Mouse (Mus musculus) liver, embryonic 13.5 days (tissue): ENCODE results near the gene Man1a2. TPM values are rescaled to one million over a fixed set of nuclear protein-coding genes. Genes with fewer than 3 reads are reported as not detected.

Source experiments
- ATAC-seq: fragments of 200-750 bp; cut with Nextera tagmentation; 2 replicates; pipeline ENCODE4 v1.8.0; 2017; ENCODE audit warnings: low read depth, mild to moderate bottlenecking, moderate number of reproducible peaks, moderate library complexity
- DNase-seq: peaks from one replicate; pipeline ENCODE4 v3.0.0; 2022
- H3K27ac ChIP-seq: fragments of 300-500 bp; sonication (generic); 2 replicates; pipeline ENCODE4 v1.5.1; 2015; ENCODE audit warnings: moderate library complexity, mild to moderate bottlenecking, inconsistent platforms
- H3K27me3 ChIP-seq: fragments of 300-500 bp; sonication (generic); 2 replicates; pipeline ENCODE4 v1.6.1; 2015; ENCODE audit warnings: mild to moderate bottlenecking, inconsistent platforms
- H3K36me3 ChIP-seq: fragments of 300-500 bp; sonication (generic); 2 replicates; pipeline ENCODE4 v1.6.1; 2015; ENCODE audit warnings: mild to moderate bottlenecking, inconsistent platforms
- H3K4me1 ChIP-seq: fragments of 300-500 bp; sonication (generic); replicated peaks from 2 replicates; pipeline ENCODE4 v1.6.1; 2015; ENCODE audit warnings: inconsistent platforms
- H3K4me2 ChIP-seq: fragments of 300-500 bp; sonication (generic); 2 replicates; pipeline ENCODE4 v1.6.1; 2015; ENCODE audit warnings: inconsistent platforms, mild to moderate bottlenecking, moderate library complexity
- H3K4me3 ChIP-seq: fragments of 300-500 bp; sonication (generic); replicated peaks from 2 replicates; pipeline ENCODE4 v1.5.1; 2015; ENCODE audit warnings: mild to moderate bottlenecking, inconsistent platforms
- H3K9ac ChIP-seq: fragments of 300-500 bp; sonication (generic); 2 replicates; pipeline ENCODE4 v1.6.1; 2015; ENCODE audit warnings: mild to moderate bottlenecking, inconsistent platforms
- H3K9me3 ChIP-seq: fragments of 300-500 bp; sonication (generic); replicated peaks from 2 replicates; pipeline ENCODE4 v1.6.1; 2016; ENCODE audit warnings: inconsistent platforms
- WGBS: fragments of 180-500 bp; shearing (Covaris S2); methylation state at CpG from one replicate; pipeline ENCODE4 v1.1.7; 2015; ENCODE audit not compliant: insufficient replicate concordance; 5-methylcytosine and 5-hydroxymethylcytosine counted together
- polyA plus RNA-seq: library from polyadenylated mRNA; unstranded; fragments of >200 nt; fragmentation: Nextera tagmentation; extraction: Ambion mirVana; gene quantifications from 2 replicates; pipeline ENCODE4 v1.2.1, GENCODE M21; 2015

Man1a2 gene
- polyA plus RNA-seq, 1 experiment from 2014 or later, result 39.3 TPM

DNA sequence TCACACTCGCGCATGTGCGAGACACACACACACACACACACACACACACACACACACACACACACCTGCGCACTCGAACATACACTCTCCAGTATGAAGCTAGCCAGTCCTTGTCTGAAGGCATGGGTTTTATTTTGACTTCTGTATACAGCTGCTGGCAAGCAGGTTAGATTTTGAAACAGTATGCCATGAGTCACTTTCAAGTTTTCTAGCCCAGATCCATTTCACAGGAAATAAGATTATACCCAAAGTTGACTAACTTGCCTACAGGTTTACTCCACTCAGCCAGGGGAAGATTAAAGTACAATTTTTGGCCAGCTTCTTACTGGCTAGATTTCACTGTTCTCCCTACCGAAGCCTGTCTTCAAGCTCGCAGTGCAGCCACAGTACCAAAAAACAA, 125.9 kb downstream of the Man1a2 start:
- peaks cover 7% of the 10 kb centered on the region; the same call in 1 of the 2 replicates for H3K4me1 ChIP-seq
- H3K27ac ChIP-seq, result no peak overlapping the region
- no peak overlapping the region for H3K4me3 ChIP-seq
- ATAC-seq (no peak), DNase-seq (no peak)
- 87% methylated on average over 7 of the region's 7 CpGs for WGBS
- H3K4me2 ChIP-seq, result no peak overlapping the region
- H3K9ac ChIP-seq, result no peak overlapping the region
- peaks cover 9% of the 10 kb centered on the region for H3K36me3 ChIP-seq
- H3K9me3 ChIP-seq, result no peaks in the 10 kb centered on the region
- no peaks in the 10 kb centered on the region for H3K27me3 ChIP-seq

DNA sequence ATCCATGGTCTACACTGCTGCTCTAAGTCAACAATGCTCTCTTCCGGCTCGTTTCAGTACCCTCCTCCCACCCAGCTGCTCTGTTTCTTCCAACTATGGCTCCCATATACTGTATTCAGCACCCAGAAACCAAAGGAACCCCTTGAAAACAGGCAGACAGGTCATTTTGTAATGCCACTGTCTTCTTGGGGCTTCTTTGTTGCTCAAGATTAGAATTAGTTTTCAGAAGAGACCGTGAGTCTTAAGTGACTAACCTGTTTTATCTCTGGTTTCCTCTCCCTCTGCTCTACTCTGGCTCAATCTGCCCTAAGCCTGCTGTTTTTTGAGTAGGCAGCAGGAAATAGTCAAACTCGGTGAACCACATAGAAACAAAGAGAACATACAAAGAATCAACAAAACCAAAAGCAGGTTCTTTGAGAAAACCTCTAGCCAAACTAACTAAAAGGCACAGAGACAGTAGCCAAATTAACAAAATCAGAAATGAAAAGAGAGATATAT, 127.0 kb downstream of the Man1a2 start:
- H3K27me3 ChIP-seq, result no peaks in the 10 kb centered on the region
- H3K27ac ChIP-seq, result no peak overlapping the region
- no peaks in the 10 kb centered on the region for H3K9me3 ChIP-seq
- no peak overlapping the region for H3K9ac ChIP-seq
- ATAC-seq, result no peak
- H3K4me2 ChIP-seq, result no peak overlapping the region
- H3K36me3 ChIP-seq, result peaks cover 9% of the 10 kb centered on the region; the same call in 1 of the 2 replicates
- H3K4me1 ChIP-seq, result peaks cover 7% of the 10 kb centered on the region; the same call in 1 of the 2 replicates
- no peak overlapping the region for H3K4me3 ChIP-seq
- DNase-seq, result no peak
- 57% methylated on average over 4 of the region's 4 CpGs for WGBS

DNA sequence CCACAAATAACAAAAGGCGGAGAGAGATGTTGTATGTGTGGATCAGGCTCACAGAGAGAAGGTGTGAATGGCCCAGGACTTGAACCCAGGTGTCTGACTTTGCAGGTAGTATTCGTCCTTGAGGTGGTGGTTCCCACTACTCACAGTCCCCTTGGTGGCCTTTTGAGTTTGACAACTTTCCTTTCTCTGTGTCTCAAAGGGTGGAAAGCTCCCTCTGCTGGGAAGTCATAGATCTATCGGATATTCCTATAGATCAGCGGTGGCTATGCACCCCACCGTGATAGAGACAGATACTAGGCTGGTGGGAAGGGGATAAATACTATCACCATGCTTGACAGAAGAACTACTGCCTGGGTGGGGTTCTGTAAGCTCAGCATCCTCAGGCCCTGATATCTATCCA, 130.5 kb downstream of the Man1a2 start:
- Histone ChIP-seq H3K36me3 (0 out of 2 replicates have a peak, but pooled peaks cover 3% of the 10 kb centered on the region), H3K4me2 (no peak overlapping the region), H3K9ac (no peak overlapping the region), H3K27ac (no peak overlapping the region), H3K27me3 (no peaks in the 10 kb centered on the region), H3K9me3 (peaks cover 13% of the 10 kb centered on the region), H3K4me1 (peaks cover 13% of the 10 kb centered on the region), H3K4me3 (no peak overlapping the region)
- peak; percentile 39; the same call in 1 of the 2 replicates for ATAC-seq
- 43% methylated on average over 5 of the region's 5 CpGs for WGBS
- no peak for DNase-seq

DNA sequence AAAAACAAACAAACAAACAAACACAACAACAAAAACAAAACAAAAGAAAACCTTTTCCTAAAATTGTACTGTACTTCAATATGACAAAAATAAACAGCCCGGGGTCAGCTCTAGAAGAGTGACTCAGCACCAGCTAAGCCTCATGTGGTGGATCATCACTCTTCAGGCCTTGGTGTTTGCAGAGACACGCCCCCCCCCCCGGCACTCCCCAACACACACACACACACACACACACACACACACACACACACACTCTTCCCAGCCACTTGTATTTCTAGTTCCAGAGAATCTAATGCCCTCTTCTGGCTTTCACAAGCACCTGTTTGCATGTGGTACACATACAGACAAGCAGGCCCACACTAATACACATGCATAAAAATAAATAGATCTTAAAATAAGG, 133.1 kb downstream of the Man1a2 start:
- no peaks in the 10 kb centered on the region for H3K27me3 ChIP-seq
- WGBS, result 66% methylated on average over 3 of the region's 3 CpGs
- no peak for ATAC-seq

DNA sequence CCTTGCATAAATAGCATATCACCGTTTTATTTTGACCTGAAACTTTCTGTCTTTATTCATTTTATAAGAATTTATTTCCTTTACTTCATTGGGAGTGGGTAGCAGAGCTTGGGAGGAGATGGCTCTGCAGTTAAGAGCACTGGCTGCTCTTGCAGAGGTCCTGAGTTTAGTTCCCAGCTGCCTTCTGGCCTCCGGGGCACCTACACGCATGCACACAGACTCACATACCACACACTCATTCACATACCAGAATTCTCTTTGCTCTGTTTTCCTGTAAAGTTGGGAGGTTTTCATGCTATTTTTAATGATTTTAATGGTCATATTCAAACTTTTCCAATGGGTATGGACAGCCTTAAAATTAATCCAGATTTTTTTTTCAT, 137.4 kb downstream of the Man1a2 start:
- peaks cover 42% of the 10 kb centered on the region for H3K4me1 ChIP-seq
- peak overlapping the region; percentile 58 for H3K4me2 ChIP-seq
- no peak overlapping the region for H3K4me3 ChIP-seq
- peak overlapping the region; percentile 92 for H3K27ac ChIP-seq
- H3K9me3 ChIP-seq, result peaks cover 13% of the 10 kb centered on the region
- ATAC-seq (peak; percentile 49), DNase-seq (no peak)
- H3K36me3 ChIP-seq, result 0 out of 2 replicates have a peak, but pooled peaks cover 3% of the 10 kb centered on the region
- WGBS, result 51% methylated on average over 3 of the region's 3 CpGs
- H3K9ac ChIP-seq, result peak overlapping the region; percentile 42; the same call in 1 of the 2 replicates
- no peaks in the 10 kb centered on the region for H3K27me3 ChIP-seq

More for the DNA sequence above, 133.1 kb downstream of the Man1a2 start:
- no peak for DNase-seq
- Histone ChIP-seq H3K27ac (no peak overlapping the region), H3K9me3 (peaks cover 13% of the 10 kb centered on the region), H3K9ac (no peak overlapping the region), H3K4me3 (no peak overlapping the region), H3K4me1 (peaks cover 38% of the 10 kb centered on the region), H3K4me2 (no peak overlapping the region), H3K36me3 (0 out of 2 replicates have a peak, but pooled peaks cover 3% of the 10 kb centered on the region)

DNA sequence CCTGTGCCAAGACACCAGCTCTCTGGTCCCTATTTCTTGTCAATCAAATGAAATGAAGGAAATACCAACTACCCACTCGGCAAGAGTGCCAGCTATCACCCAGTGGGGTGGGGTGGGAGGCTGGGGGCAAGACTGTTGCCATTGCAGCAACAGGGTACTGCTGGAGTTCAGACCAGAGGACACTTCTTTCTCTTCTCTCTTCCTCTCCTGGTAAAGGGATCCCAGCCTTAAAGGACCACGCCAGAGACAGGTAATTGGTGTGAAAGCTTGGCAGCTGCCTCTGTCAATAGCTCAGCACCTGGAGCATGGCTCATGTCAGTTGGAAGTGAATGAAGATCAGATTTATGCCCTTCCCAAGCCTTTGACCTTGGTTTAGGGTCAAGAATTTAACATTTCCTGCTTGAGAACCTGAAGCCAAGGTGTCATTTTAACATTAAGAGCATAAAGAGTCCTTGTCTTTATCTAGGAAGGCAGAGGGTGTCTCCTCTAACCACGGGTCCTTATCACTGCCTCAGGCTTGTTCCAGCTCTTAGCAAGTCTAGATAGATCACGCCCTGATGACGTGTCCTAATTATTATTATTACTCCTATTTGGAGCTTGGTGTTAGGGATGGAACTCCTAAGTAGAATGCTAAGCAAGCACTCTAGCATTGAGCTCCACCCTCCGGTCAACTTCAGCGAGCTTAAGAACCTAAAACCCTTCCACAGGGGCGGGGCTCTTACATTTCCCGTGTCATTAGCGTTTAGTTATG, 138.0 kb downstream of the Man1a2 start:
- ATAC-seq, result peak; percentile 99
- Histone ChIP-seq H3K4me2 (peak overlapping the region; percentile 58), H3K27ac (peak overlapping the region; percentile 92), H3K27me3 (no peaks in the 10 kb centered on the region), H3K36me3 (0 out of 2 replicates have a peak, but pooled peaks cover 3% of the 10 kb centered on the region), H3K9me3 (peaks cover 13% of the 10 kb centered on the region), H3K4me3 (0 out of 2 replicates have a peak overlapping the region, but pooled peaks have one; percentile 6), H3K4me1 (peaks cover 42% of the 10 kb centered on the region), H3K9ac (peak overlapping the region; percentile 51)
- DNase-seq, result peak; percentile 69
- WGBS, result 25% methylated on average over 10 of the region's 10 CpGs

DNA sequence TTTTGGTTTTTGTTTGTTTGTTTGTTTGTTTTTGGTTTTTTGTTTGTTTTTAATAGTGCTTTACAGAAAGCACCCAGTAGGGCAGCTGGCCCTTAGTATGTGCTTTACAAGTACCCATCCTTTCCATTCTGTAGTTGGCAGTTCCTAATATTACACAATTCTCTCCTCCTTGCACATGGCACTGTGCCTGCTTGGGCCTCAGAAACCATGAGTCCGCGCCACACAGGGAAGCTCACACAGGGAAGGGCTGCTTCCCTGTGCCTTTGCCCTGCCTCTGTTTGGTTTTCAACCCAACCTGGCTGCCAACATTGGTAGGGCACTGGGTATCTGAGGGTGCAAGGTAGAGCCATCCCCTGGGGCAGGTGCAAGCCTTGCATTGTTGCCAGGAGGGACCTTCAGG, 148.6 kb downstream of the Man1a2 start:
- DNase-seq (no peak), ATAC-seq (no peak)
- no peaks in the 10 kb centered on the region for H3K9me3 ChIP-seq
- no peaks in the 10 kb centered on the region; the same call in 1 of the 2 replicates for H3K27me3 ChIP-seq
- 79% methylated on average over 2 of the region's 2 CpGs for WGBS
- no peak overlapping the region for H3K9ac ChIP-seq
- no peak overlapping the region for H3K4me2 ChIP-seq
- H3K36me3 ChIP-seq, result no peaks in the 10 kb centered on the region
- peaks cover 40% of the 10 kb centered on the region for H3K4me1 ChIP-seq
- no peak overlapping the region for H3K4me3 ChIP-seq
- H3K27ac ChIP-seq, result no peak overlapping the region

DNA sequence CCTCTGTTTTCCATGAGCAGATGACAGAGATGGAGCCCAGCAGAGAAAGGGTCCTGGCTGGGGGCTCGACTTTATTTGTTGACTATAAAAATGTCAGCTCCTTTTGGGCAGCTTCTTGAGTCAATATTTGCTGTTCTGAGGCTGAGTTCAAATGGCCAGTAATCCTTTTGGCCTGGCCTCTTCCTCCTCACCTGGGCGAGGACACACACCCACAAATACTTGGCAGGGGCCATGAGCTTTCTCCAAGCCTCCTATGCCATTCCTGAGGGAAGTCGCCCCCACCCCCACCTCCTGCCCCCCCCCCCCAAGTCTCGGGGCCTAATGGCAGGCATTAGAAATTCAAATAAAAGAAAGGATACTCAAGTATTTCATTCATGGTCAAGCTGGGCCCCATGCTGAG, 149.4 kb downstream of the Man1a2 start:
- no peaks in the 10 kb centered on the region for H3K9me3 ChIP-seq
- peaks cover 40% of the 10 kb centered on the region for H3K4me1 ChIP-seq
- WGBS, result 52% methylated on average over 4 of the region's 4 CpGs
- H3K9ac ChIP-seq, result no peak overlapping the region
- no peaks in the 10 kb centered on the region for H3K36me3 ChIP-seq
- no peak overlapping the region for H3K4me2 ChIP-seq
- H3K4me3 ChIP-seq, result no peak overlapping the region
- no peak overlapping the region for H3K27ac ChIP-seq
- DNase-seq (no peak), ATAC-seq (no peak)
- H3K27me3 ChIP-seq, result no peaks in the 10 kb centered on the region; the same call in 1 of the 2 replicates

DNA sequence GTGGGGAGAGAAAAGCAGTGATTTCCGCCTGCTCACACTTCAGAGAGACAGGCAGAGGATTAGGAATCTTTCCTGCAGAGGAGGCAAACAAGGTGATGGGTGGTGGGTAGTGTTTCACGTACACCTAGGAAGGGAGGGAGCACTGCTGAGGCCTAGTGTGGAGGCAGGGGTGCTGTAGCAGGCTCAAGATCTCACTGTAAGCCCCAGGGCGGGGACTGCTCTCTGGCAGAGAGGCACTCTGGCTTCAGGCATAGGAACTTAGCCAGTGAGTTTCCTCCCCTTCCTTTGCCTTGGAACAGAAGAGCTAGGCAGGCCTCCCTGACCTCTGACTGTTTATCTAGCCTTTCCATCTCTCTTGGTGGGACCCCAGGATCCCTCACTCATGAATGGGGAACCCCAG, 150.0 kb downstream of the Man1a2 start:
- H3K9me3 ChIP-seq, result no peaks in the 10 kb centered on the region
- no peak overlapping the region for H3K4me3 ChIP-seq
- DNase-seq (no peak), ATAC-seq (no peak)
- no peak overlapping the region for H3K9ac ChIP-seq
- H3K27ac ChIP-seq, result no peak overlapping the region
- H3K36me3 ChIP-seq, result no peaks in the 10 kb centered on the region
- H3K27me3 ChIP-seq, result no peaks in the 10 kb centered on the region; the same call in 1 of the 2 replicates
- 47% methylated on average over 3 of the region's 3 CpGs for WGBS
- peaks cover 40% of the 10 kb centered on the region for H3K4me1 ChIP-seq
- H3K4me2 ChIP-seq, result no peak overlapping the region

DNA sequence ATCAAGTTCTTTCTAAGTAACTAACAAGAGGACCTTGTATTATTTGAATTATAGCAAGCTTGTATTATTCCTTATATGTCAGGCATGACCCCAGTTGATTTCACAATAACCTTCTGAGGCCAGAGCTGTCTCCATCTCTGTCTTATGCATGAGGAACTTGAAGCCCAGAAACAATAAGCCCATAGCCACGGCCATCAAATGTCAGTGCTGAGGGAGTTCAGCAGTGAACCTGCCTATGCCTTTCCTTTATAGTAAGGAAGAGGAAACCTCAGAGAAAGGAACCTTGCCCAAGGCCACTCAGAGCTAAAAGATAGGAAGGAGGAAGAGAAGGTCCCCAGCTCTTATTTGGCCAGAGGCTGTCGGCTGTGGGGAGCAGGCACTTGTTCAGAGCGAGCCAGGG, 150.9 kb downstream of the Man1a2 start:
- 30% methylated on average over 3 of the region's 3 CpGs for WGBS
- Histone ChIP-seq H3K9ac (no peak overlapping the region), H3K4me1 (peaks cover 40% of the 10 kb centered on the region)

DNA sequence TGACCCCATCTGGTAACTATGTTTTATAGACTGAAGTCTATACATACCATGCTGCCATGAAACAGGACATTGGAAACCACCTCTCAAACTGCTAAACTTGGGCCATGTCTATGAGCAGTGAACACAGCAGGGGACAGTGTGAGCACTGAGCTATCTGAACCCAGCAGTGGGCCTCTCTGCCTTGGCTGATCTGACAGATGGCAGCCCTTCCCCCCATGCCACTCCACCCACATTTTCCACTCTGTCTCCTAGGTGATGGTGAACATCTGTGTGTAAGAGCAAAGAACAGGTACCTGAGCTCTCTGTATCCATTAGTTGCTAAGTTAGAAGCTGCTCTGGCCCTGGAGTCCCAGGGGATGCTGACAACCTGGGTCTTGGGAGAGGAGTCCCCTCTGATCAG, 151.9 kb downstream of the Man1a2 start:
- peak overlapping the region; percentile 36 for H3K4me2 ChIP-seq
- H3K27me3 ChIP-seq, result 0 out of 2 replicates have a peak, but pooled peaks cover 7% of the 10 kb centered on the region
- H3K27ac ChIP-seq, result peak overlapping the region; percentile 20; the same call in 1 of the 2 replicates
- peak; percentile 62 for DNase-seq
- no peak overlapping the region for H3K4me3 ChIP-seq
- peak; percentile 97 for ATAC-seq
- H3K9me3 ChIP-seq, result no peaks in the 10 kb centered on the region
- H3K4me1 ChIP-seq, result peaks cover 40% of the 10 kb centered on the region
- peak overlapping the region; percentile 24; the same call in 1 of the 2 replicates for H3K9ac ChIP-seq
- no peaks in the 10 kb centered on the region for H3K36me3 ChIP-seq

More for the DNA sequence above, 150.9 kb downstream of the Man1a2 start:
- H3K4me2 ChIP-seq, result no peak overlapping the region
- H3K36me3 ChIP-seq, result no peaks in the 10 kb centered on the region
- H3K4me3 ChIP-seq, result no peak overlapping the region
- H3K27me3 ChIP-seq, result peaks cover 7% of the 10 kb centered on the region; the same call in 1 of the 2 replicates
- H3K9me3 ChIP-seq, result no peaks in the 10 kb centered on the region
- DNase-seq (no peak), ATAC-seq (no peak)
- H3K27ac ChIP-seq, result no peak overlapping the region; the same call in 1 of the 2 replicates
